Mouse (Mus musculus) bone marrow, adult 2 months (tissue): Measurements from ENCODE around the gene Clcnkb.

Experiments
- CTCF ChIP-seq: fragments of 200-500 bp; IDR thresholded peaks from 2 replicates; pipeline ENCODE4 v1.5.1; 2011; ENCODE audit warnings: low read length, control low read depth; ENCODE audit not compliant: control insufficient read depth, insufficient read depth
- POLR2A ChIP-seq: fragments of 200-500 bp; IDR thresholded peaks from 2 replicates; pipeline ENCODE4 v1.6.1; 2011; ENCODE audit warnings: low read depth, mild to moderate bottlenecking, control low read depth, low read length, borderline replicate concordance; ENCODE audit not compliant: control insufficient read depth

GRCm38 (mm10) chr4:141432666-141433065, 16.9 kb upstream of the Clcnkb start:
- TF ChIP-seq CTCF (no peak), POLR2A (no peak)
